Mouse (Mus musculus) neural tube, embryonic 15.5 days (tissue): ENCODE measurements around the gene Crot. TPM values are rescaled to one million over a fixed set of nuclear protein-coding genes. Genes with fewer than 3 reads are reported as not detected.
"Not testable (repeated sequence)": the region's sequence is repeated elsewhere in the genome, so short reads cannot be mapped to it uniquely, and the experiment has no call there.

Experiments
- ATAC-seq: fragments of 200-750 bp; cut with Nextera tagmentation; 2 replicates; pipeline ENCODE4 v1.8.0; 2017; ENCODE audit warnings: mild to moderate bottlenecking, moderate TSS enrichment, moderate library complexity; ENCODE audit not compliant: low FRiP score
- H3K27ac ChIP-seq: fragments of 300-500 bp; sonication (generic); replicated peaks from 2 replicates; pipeline ENCODE4 v1.5.1; 2015; ENCODE audit warnings: mild to moderate bottlenecking, inconsistent platforms
- H3K27me3 ChIP-seq: fragments of 300-500 bp; sonication (generic); replicated peaks from 2 replicates; pipeline ENCODE4 v1.6.1; 2015; ENCODE audit warnings: inconsistent platforms
- H3K36me3 ChIP-seq: fragments of 300-500 bp; sonication (generic); 2 replicates; pipeline ENCODE4 v1.6.1; 2015; ENCODE audit warnings: inconsistent platforms
- H3K4me1 ChIP-seq: fragments of 300-500 bp; sonication (generic); 2 replicates; pipeline ENCODE4 v1.6.1; 2015; ENCODE audit warnings: inconsistent platforms
- H3K4me2 ChIP-seq: fragments of 300-500 bp; sonication (generic); 2 replicates; pipeline ENCODE4 v1.6.1; 2015; ENCODE audit warnings: inconsistent platforms, mild to moderate bottlenecking, moderate library complexity
- H3K4me3 ChIP-seq: fragments of 300-500 bp; sonication (generic); replicated peaks from 2 replicates; pipeline ENCODE4 v1.5.1; 2015; ENCODE audit warnings: mild to moderate bottlenecking, inconsistent platforms
- H3K9ac ChIP-seq: fragments of 300-500 bp; sonication (generic); replicated peaks from 2 replicates; pipeline ENCODE4 v1.6.1; 2015; ENCODE audit warnings: mild to moderate bottlenecking, inconsistent platforms
- H3K9me3 ChIP-seq: fragments of 300-500 bp; sonication (generic); replicated peaks from 2 replicates; pipeline ENCODE4 v1.6.1; 2016; ENCODE audit warnings: inconsistent platforms
- WGBS: fragments of 180-500 bp; shearing (Covaris S2); methylation state at CpG from one replicate; pipeline ENCODE4 v1.1.7; 2015; ENCODE audit warnings: mixed read lengths; 5-methylcytosine and 5-hydroxymethylcytosine counted together
- polyA plus RNA-seq: library from polyadenylated mRNA; unstranded; fragments of >200 nt; fragmentation: Nextera tagmentation; extraction: Ambion mirVana; gene quantifications from 2 replicates; pipeline ENCODE4 v1.2.1, GENCODE M21; 2015

Crot gene
- polyA plus RNA-seq, 1 experiment from 2014 or later: 21.9 TPM

GRCm38 (mm10) chr5:9032641-9033040 is 35.5 kb upstream of the Crot start:
- Histone ChIP-seq H3K27me3 (no peaks in the 10 kb centered on the region), H3K9me3 (no peaks in the 10 kb centered on the region), H3K4me1 (no peaks in the 10 kb centered on the region), H3K4me3 (no peak overlapping the region), H3K27ac (no peak overlapping the region), H3K9ac (no peak overlapping the region), H3K4me2 (no peak overlapping the region), H3K36me3 (no peaks in the 10 kb centered on the region)
- ATAC-seq: no peak
- 93% methylated on average over 1 of the region's 1 CpGs for WGBS

- H3K27me3 ChIP-seq: no peaks in the 10 kb centered on the region
- no peak overlapping the region for H3K4me2 ChIP-seq
- no peaks in the 10 kb centered on the region for H3K9me3 ChIP-seq
- no peak overlapping the region for H3K9ac ChIP-seq
- ATAC-seq: no peak
- WGBS: 84% methylated on average over 8 of the region's 8 CpGs
- no peaks in the 10 kb centered on the region for H3K36me3 ChIP-seq
- no peaks in the 10 kb centered on the region for H3K4me1 ChIP-seq
- H3K27ac ChIP-seq: no peak overlapping the region
- H3K4me3 ChIP-seq: no peak overlapping the region
These were observed 35.0 kb upstream of the Crot start for GRCm38 (mm10) chr5:9032101-9032590.

GRCm38 (mm10) chr5:9028266-9028841 is 31.2 kb upstream of the Crot start:
- Histone ChIP-seq H3K9ac (no peak overlapping the region), H3K36me3 (no peaks in the 10 kb centered on the region), H3K9me3 (no peaks in the 10 kb centered on the region), H3K4me3 (no peak overlapping the region), H3K4me1 (no peaks in the 10 kb centered on the region), H3K27ac (no peak overlapping the region), H3K27me3 (no peaks in the 10 kb centered on the region), H3K4me2 (no peak overlapping the region)
- ATAC-seq: no peak
- 83% methylated on average over 1 of the region's 1 CpGs for WGBS

GRCm38 (mm10) chr5:9015352-9015751 is 18.2 kb upstream of the Crot start:
- H3K4me3 ChIP-seq: no peak overlapping the region
- no peak overlapping the region for H3K27ac ChIP-seq
- no peaks in the 10 kb centered on the region for H3K4me1 ChIP-seq
- H3K27me3 ChIP-seq: no peaks in the 10 kb centered on the region
- H3K9me3 ChIP-seq: no peaks in the 10 kb centered on the region
- no peak for ATAC-seq
- H3K9ac ChIP-seq: no peak overlapping the region
- H3K4me2 ChIP-seq: no peak overlapping the region
- no peaks in the 10 kb centered on the region for H3K36me3 ChIP-seq
- WGBS: 83% methylated on average over 3 of the region's 3 CpGs

- 73% methylated on average over 3 of the region's 3 CpGs for WGBS
- H3K9ac ChIP-seq: no peak overlapping the region
- H3K4me3 ChIP-seq: no peak overlapping the region
- ATAC-seq: no peak
- no peaks in the 10 kb centered on the region for H3K4me1 ChIP-seq
- no peaks in the 10 kb centered on the region for H3K36me3 ChIP-seq
- H3K27ac ChIP-seq: no peak overlapping the region
- no peaks in the 10 kb centered on the region for H3K27me3 ChIP-seq
- H3K9me3 ChIP-seq: no peaks in the 10 kb centered on the region
- H3K4me2 ChIP-seq: no peak overlapping the region
These were observed 17.6 kb upstream of the Crot start for GRCm38 (mm10) chr5:9014774-9015173.

GRCm38 (mm10) chr5:9011374-9011773 is 14.2 kb upstream of the Crot start:
- 55% methylated on average over 8 of the region's 8 CpGs for WGBS
- ATAC-seq: peak; percentile 59; the same call in 1 of the 2 replicates
- Histone ChIP-seq H3K4me1 (no peaks in the 10 kb centered on the region), H3K4me3 (no peak overlapping the region), H3K27ac (no peak overlapping the region), H3K27me3 (no peaks in the 10 kb centered on the region), H3K4me2 (no peak overlapping the region), H3K9ac (no peak overlapping the region), H3K36me3 (no peaks in the 10 kb centered on the region), H3K9me3 (no peaks in the 10 kb centered on the region)

- Histone ChIP-seq H3K36me3 (no peaks in the 10 kb centered on the region), H3K9me3 (no peaks in the 10 kb centered on the region), H3K27me3 (no peaks in the 10 kb centered on the region), H3K4me1 (no peaks in the 10 kb centered on the region), H3K4me2 (no peak overlapping the region), H3K9ac (no peak overlapping the region), H3K4me3 (no peak overlapping the region), H3K27ac (no peak overlapping the region)
- no peak for ATAC-seq
- WGBS: 100% methylated on average over 1 of the region's 1 CpGs
These were observed 13.0 kb upstream of the Crot start for GRCm38 (mm10) chr5:9010166-9010565.

GRCm38 (mm10) chr5:9006585-9006984 is 9.5 kb upstream of the Crot start:
- H3K9me3 ChIP-seq, H3K9ac ChIP-seq, H3K4me1 ChIP-seq, H3K4me2 ChIP-seq, H3K27ac ChIP-seq, H3K27me3 ChIP-seq, ATAC-seq, H3K4me3 ChIP-seq, H3K36me3 ChIP-seq: not testable (repeated sequence)
- 54% methylated on average over 3 of the region's 3 CpGs for WGBS

GRCm38 (mm10) chr5:9000006-9000405 is 2.9 kb upstream of the Crot start:
- H3K4me3 ChIP-seq, H3K27ac ChIP-seq, H3K9me3 ChIP-seq, H3K4me2 ChIP-seq, H3K27me3 ChIP-seq, H3K9ac ChIP-seq, ATAC-seq, H3K36me3 ChIP-seq: not testable (repeated sequence)
- WGBS: 24% methylated on average over 7 of the region's 7 CpGs
- peaks cover 17% of the 10 kb centered on the region for H3K4me1 ChIP-seq

- 75% methylated on average over 4 of the region's 4 CpGs for WGBS
- H3K4me1 ChIP-seq: peaks cover 21% of the 10 kb centered on the region
These were observed 2.0 kb upstream of the Crot start for GRCm38 (mm10) chr5:8999108-8999507.

GRCm38 (mm10) chr5:8997513-8997895 is 380 bp upstream of the Crot start:
- 9% methylated on average over 8 of the region's 8 CpGs for WGBS
- Histone ChIP-seq H3K4me3 (peak overlapping the region; percentile 78), H3K27ac (peak overlapping the region; percentile 89), H3K36me3 (no peaks in the 10 kb centered on the region; the same call in 1 of the 2 replicates), H3K4me2 (peak overlapping the region; percentile 81), H3K27me3 (no peaks in the 10 kb centered on the region), H3K4me1 (peaks cover 21% of the 10 kb centered on the region), H3K9me3 (no peaks in the 10 kb centered on the region), H3K9ac (peak overlapping the region; percentile 75)
- peak; percentile 30 for ATAC-seq

More at GRCm38 (mm10) chr5:8999108-8999507, 2.0 kb upstream of the Crot start:
- Histone ChIP-seq H3K9ac (no peak overlapping the region), H3K9me3 (no peaks in the 10 kb centered on the region), H3K4me2 (no peak overlapping the region), H3K4me3 (no peak overlapping the region), H3K27me3 (no peaks in the 10 kb centered on the region), H3K27ac (no peak overlapping the region), H3K36me3 (no peaks in the 10 kb centered on the region)
- ATAC-seq: no peak

- peak overlapping the region; percentile 81 for H3K4me2 ChIP-seq
- peaks cover 21% of the 10 kb centered on the region for H3K4me1 ChIP-seq
- H3K27ac ChIP-seq: peak overlapping the region; percentile 89
- H3K27me3 ChIP-seq: no peaks in the 10 kb centered on the region
- H3K36me3 ChIP-seq: peaks cover 3% of the 10 kb centered on the region
- H3K9me3 ChIP-seq: no peaks in the 10 kb centered on the region
- ATAC-seq: no peak
- peak overlapping the region; percentile 78 for H3K4me3 ChIP-seq
- H3K9ac ChIP-seq: peak overlapping the region; percentile 75
- WGBS: 21% methylated on average over 13 of the region's 13 CpGs
These were observed 998 bp downstream of the Crot start for GRCm38 (mm10) chr5:8995966-8996685.
